In the genomic region with DNA sequence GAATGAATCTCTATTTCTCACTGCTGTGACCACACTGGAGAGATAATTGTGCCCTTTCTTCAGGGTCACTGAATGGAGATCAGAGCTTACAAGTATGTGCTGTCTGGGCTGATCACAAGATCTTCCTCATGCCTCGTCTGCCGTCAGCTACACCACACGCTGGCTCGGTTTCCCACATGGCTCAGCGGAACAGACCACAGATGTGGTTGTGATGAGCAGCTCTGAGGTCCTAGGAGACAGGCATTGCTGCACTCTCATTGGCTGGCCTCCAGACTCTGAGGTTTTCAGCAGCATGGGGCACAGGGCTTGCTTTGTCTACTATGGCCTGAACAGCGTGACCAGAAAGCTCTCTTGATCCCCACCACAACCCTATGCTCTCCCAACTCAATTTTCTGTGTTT, we compare ENCODE assay signal across 12 mouse cellular contexts.
DNase-seq lines count a peak whose midpoint lies in the region.
"Had no signal": no experiment of that assay in that cellular context is flagged by ENCODE, and none has a peak within 500 bp of the region (broad histone marks: within the 10 kb centered on the region; RNA-seq: fewer than 3 reads in every experiment).

No protein-coding gene starts in this region.

- WGBS in embryonic facial prominence, embryonic 10.5 days = 84% methylated on average over 6 of the region's 6 CpGs

- 0 out of 2 replicates have a peak overlapping the region, but pooled peaks have one; percentile 10 for H3K27ac ChIP-seq in embryonic facial prominence, embryonic 10.5 days (replicated peaks)
- H3K27ac ChIP-seq: midbrain, embryonic 13.5 days; stomach, embryonic 15.5 days had no signal

- no peaks in the 10 kb centered on the region for H3K27me3 ChIP-seq in embryonic facial prominence, embryonic 10.5 days (replicated peaks; ENCODE audit: low read depth, poor library complexity, severe bottlenecking)
- H3K27me3 ChIP-seq: midbrain, embryonic 13.5 days; stomach, embryonic 15.5 days had no signal

- peaks cover 21% of the 10 kb centered on the region for H3K4me1 ChIP-seq in embryonic facial prominence, embryonic 10.5 days
- H3K4me1 ChIP-seq: midbrain, embryonic 13.5 days had no signal

- H3K9me3 ChIP-seq in embryonic facial prominence, embryonic 10.5 days = peaks cover 2% of the 10 kb centered on the region; the same call in 1 of the 2 replicates
- H3K9me3 ChIP-seq: stomach, embryonic 15.5 days had no signal

- peaks cover 23% of the 10 kb centered on the region for H3K36me3 ChIP-seq in embryonic facial prominence, embryonic 10.5 days (replicated peaks)

- DNase-seq in layer of hippocampus, adult 11-12 months (ENCODE audit: low spot score) = peak; percentile 51
- DNase-seq in layer of hippocampus, postnatal 25 days (ENCODE audit: extremely low spot score in 1 of 2, low spot score in 1 of 2) = no peak
- peak; percentile 2 for DNase-seq in thymus, postnatal 25 days
- no peak for DNase-seq in thymus, postnatal 10 days (ENCODE audit: low spot score in 2 of 2)
- DNase-seq in embryonic facial prominence, embryonic 10.5 days (ENCODE audit: low spot score) = no peak
- DNase-seq in telencephalon, adult 2 months (ENCODE audit: low read depth, low spot score) = peak; percentile 57
- DNase-seq in spleen, postnatal 4 days (ENCODE audit: low spot score in 2 of 2) = no peak
- DNase-seq: adrenal gland, postnatal 25 days; gastrocnemius, postnatal 10 days; lung, adult 2 months had no signal

- no peak overlapping the region for H3K4me3 ChIP-seq in embryonic facial prominence, embryonic 10.5 days
- H3K4me3 ChIP-seq: midbrain, embryonic 13.5 days; stomach, embryonic 15.5 days had no signal

Comparison
In these comparisons a context has a peak if more than half of its experiments do, and no peak if none do; other contexts are left out.
1. DNase-seq: peak in layer of hippocampus, adult 11-12 months (single experiment), thymus, postnatal 25 days (single experiment) and telencephalon, adult 2 months (single experiment); none in layer of hippocampus, postnatal 25 days (0 of 2), thymus, postnatal 10 days (0 of 2), embryonic facial prominence, embryonic 10.5 days (single experiment) and spleen, postnatal 4 days (0 of 2).